Mouse (Mus musculus) stomach, postnatal 0 days (tissue): Measurements from ENCODE around the gene Rhox12.

Source experiments
- CTCF ChIP-seq: IDR thresholded peaks from 2 replicates; pipeline ENCODE4 v1.5.1; 2016; ENCODE audit warnings: antibody characterized with exemption, low read depth, mild to moderate bottlenecking, moderate library complexity
- EP300 ChIP-seq: optimal IDR thresholded peaks from 2 replicates; pipeline ENCODE3; 2016; ENCODE audit warnings: antibody characterized with exemption

- TF ChIP-seq CTCF, result peak; percentile 77
- TF ChIP-seq EP300, result no peak
These were observed 26.5 kb downstream of the Rhox12 start for GRCm38 (mm10) chrX:38084226-38084625.
